Mouse (Mus musculus): ENCODE measurements around the gene C8a.

The C8a gene

DNA sequence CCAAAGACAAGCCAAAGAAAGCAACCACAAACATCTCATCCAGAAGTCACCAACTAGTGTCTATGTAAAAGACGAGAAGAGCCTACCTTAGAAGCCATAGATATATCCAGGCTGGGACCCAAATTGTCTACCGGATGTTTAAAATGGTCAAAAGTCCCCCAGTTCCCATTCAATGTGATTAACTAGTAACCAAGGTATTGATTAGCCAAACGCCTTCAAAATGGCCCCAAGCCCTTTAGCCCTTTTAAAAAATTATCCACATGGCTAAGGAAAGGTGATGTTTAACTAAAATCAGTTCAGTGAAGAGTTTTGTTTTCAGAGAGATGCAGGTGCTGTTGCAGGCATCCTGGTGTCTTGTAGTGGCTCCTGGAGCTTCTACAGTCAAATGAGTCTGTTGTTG lies at the start of gene C8a:
C8a (minus strand) TSS at position 76 of the 400 bp plus-strand sequence.
- DNase-seq: no peak

DNA sequence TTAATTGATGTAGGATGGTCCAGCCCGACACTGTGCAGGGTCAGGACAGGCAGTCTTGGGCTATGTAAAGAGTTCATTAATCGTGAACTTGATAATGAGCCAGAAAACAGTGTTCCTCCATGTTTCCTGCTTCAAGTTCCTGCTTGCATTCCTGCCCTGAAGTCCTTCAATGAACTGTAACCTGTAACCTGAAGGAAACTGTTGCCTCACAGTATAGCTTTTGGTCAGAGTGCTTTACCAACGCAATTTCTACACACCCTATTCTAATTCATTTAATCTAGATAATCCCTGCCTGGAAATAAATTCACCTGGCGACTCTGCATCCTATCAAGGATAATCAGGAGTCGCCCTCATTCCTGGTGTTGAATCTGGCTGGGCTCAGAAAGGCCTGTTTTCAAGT lies 49.2 kb upstream of the C8a start:
- DNase-seq: no peak

DNA sequence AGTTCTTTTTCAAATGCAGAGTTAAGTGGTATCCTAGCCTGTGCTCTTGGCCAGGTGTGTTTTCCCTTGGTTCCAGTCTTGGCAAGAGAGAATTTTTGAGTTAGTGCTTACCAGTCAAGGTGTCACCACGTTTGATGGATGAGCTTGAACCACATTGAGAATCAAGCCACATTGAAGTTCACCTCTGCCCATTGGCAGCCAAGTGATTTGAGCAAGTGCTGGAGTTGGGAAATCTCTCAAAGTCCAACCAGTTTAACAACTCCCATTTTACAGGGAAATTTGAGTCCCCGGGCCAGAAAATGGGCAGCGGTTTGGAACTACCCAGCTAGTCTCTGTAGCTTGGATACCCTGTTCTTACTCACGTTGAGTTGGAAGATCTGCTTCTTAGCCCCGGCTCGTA lies 41.8 kb upstream of the C8a start:
- DNase-seq: no peak

DNA sequence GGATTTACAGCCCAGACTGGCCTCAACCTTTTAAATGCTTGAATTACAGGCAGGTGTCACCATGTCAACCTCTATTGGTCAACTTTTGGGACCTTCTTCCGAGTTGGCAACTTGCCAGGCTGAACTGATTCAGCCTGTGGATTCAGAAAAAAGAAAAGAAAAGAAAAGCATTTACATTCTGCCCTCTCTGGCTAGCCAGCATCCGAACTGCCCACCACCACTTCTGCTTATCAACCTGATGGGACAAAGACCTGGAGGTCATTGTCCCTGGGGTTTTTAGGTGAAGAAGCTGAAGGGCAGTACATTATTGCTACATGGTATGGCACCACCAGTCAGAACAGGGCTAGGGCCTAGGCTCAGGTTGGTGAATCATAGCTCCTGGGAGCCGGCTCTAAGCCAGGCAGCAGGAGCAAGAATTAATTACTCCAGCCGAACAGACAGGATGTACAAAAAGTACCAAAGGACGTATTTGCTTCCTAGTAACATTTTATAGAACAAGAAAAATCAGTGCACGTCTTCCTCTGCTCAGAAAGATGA lies 38.6 kb upstream of the C8a start:
- peak; percentile 14 for DNase-seq

DNA sequence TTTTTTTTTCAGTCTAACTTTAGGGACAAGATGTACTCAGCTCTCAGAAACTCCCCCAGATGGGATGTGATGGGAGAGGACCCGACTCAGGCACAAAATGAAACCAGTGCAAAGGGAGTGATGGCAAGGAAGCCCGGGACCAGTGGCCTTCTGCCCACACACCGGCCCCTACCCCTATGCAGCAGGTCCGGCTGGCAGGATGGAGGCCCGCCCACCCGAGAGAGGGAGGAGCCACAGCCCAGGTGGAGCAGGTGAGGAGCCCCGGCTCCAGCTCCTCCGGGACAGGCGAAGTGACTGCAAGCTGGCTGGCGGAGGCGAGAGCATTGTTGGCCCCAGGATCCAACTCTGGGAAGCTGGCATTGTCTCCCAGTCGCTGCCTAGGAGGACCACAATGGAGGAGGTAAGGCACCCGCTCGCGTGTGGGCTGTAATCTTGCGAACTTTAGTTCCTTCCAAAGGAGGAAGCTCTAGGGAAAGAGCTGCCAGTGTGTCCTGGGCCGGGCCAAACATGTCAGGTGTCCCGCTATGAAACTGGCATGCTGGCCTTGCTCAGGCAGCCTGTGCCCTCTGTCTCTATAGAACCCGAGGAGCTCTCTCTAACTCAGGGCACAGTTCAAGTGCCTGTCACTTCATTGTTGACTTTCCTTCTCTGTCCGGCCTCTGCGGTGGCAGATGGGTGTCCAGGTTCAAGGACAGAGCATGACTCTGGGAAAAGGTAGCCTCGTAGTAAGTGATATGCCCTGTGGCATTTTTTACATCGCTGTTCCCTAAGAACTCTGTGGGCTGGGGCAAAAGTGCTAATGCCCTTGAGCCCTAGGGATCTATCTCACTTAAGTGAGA lies 37.3 kb upstream of the C8a start, which contains the start of gene Fyb2:
Fyb2 (plus strand) TSS at position 166 of the 839 bp plus-strand sequence.
- DNase-seq: peak; percentile 39

DNA sequence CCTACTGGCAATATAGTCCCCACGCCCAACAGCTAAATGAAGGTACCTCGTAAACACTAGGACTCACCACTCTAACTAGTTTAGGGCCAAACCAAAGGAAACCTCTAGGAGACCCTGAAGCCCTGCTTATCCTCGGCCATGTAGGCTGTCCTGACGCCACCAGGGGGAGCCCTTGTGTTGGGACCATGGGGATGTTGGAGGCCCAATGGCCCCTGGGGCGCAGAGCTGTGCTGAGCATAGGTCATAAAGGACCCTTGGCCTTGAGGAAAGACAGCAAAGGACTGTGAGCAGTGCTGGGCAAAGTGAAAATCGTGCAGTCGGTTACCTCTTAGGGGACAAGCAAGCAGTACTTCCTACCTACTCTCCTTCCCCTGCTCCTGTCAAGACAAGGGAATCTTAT lies 35.5 kb upstream of the C8a start:
- peak; percentile 92 for DNase-seq

DNA sequence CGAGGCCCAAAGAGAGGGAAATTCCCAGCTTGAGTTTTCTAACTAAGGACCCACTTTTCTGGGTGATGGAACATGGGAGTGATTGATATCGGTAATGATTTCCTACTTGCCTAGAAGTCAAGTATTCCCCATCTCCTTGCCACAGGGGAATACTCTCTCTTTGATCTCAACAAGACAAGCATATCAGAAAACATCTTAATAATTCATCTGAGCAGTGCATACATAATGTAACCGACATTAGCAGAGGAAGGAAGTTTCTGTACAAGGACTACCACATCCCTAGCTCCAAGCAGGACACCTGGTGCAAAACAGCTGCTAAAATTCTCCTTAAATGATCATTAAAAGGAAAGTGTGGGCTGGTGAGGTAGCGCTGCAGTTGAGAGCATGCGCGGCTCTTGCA lies 28.9 kb upstream of the C8a start:
- no peak for DNase-seq

DNA sequence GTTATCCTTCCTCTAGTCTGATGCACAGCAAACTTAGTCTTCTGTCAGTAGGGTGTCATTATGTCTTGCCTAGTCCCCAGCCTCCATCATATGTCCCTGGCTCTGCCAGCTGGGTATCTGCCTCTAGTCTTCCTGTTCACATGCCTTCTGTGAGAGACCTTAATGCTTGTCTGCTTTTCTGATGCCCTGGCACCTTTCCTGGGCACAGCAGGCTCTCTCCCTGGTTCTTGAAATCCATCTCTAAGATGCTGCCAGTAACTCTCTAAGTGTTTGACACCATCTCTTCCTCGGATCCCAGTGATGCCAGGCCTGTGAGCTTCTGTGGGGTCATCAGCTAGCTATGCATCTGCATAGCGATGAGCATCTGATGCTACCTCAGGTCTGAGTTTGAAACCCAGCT lies 26.6 kb upstream of the C8a start:
- no peak for DNase-seq

DNA sequence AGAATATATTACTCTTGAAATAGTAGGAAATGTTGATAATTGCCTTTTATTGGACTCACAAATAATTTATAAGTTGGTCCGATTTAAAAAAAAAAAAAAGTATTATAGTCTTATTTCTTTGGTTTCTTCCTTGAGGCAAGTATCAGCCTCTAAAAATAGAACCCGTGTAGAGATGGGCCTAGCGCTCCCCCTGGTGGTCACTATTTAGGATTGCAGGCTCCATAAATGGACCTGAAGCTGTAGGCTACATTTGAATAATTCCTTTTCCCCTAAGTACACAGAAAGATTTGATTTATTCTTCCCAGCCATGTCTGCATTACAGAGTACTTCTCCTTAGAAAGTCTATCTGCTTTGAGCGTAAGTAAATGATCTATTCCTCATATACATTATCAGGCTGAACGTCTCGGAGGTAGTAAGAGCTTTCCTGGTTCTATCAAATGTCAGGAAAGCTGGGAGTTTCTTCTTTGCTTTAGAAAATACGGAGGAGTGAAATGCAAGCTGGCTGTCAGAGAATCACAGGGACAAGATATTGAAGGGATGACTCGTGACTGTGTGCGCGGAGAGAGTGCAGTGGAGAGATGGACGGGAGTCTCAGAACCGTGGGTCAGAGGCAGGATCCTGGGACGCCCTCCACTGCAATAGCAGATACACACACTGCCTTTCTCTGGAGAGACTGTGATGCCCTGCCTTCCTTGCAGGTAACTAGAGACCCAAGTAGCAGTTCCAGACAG lies 18.0 kb upstream of the C8a start:
- peak; percentile 72 for DNase-seq

DNA sequence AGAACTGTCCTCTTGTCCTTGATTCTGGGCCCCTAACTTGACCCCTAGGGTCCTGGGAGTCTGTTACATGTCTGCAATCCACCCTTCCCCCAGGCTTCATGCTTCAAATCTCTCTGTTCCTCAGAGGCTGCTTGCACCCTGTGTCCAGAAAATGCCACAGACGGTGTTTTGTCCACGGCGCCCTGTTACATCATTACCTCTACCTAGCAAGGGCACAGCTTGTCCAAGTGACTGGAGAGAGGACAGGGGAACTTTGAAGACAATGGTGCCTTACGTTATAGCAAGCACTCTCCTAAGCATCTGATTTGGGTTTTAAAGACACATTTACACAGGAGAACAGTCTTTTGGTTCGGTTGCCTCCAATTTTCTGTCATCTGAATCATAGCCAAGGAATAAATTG lies 17.4 kb upstream of the C8a start:
- no peak for DNase-seq

DNA sequence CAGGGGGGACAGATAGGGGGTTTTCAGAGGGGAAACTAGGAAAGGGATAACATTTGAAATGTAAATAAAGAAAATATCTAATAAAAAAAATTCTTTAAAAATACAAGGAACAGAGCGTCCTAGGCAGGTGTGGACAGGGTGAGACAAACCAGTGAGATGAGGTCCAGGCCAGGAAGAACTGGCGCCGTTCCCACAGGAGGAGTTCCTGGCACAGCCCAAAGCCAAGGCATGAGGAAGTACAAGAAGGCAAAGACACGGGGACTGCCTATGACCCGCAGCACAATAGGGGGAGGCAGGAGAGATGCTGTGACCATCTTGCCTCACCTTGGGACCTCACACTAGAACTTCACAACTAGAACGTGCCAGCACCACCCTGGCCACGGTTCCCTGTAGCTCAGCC lies 15.5 kb upstream of the C8a start:
- DNase-seq: peak; percentile 41

DNA sequence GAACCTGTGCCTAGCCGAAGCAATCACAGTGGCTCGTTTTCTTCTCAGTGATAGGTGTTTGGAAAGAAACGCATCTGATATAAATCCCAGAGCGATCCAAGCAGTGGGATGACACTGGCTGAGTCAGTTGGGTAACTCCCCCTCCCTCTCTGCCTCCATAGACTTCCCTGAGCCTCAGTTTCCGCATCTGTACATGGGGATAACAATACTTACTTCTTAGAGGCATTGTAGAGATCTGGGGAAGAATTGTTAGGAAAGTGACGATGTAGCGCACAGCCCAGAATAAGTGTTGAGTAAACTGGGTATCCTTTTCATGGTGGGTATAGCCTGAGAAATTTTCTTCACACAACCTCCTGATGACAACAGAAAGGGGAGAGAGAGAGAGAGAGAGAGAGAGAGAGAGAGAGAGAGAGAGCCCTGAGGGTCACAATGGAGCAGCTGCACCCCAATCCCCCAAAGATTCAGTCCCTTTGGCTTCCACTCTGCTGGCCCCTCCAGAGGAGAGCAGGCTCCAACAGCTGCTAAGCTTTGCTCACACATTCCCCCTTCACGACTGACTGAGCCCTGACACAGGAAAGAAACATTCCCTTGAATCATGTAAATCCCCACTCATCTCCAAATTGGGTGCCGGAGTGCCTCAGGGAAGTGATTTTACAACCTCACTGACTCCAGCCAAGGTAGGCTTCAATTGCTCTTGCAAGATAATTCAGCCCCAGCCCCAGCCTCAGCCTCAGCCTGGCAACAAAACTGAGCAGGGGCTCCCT lies 12.5 kb upstream of the C8a start:
- no peak for DNase-seq

DNA sequence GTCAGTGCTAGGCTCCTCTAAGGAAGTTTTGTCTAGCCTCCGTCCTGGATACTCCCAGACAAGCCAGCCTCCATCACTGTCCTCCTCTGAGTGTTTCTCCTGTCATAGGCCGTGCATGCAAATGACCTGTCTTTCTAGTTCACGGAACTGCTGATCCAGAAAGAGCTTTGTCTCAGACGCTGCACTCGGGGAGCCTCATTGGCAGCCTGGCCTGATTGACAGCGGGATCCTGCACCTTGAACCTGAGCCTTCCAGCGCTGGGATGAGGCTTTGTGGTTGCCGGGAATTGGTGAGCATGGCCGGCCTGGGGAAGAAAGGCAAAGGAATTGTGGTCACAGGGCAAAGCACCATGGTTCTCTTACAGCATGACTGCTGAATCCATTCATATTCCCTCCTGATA lies 11.3 kb upstream of the C8a start:
- DNase-seq: peak; percentile 13

DNA sequence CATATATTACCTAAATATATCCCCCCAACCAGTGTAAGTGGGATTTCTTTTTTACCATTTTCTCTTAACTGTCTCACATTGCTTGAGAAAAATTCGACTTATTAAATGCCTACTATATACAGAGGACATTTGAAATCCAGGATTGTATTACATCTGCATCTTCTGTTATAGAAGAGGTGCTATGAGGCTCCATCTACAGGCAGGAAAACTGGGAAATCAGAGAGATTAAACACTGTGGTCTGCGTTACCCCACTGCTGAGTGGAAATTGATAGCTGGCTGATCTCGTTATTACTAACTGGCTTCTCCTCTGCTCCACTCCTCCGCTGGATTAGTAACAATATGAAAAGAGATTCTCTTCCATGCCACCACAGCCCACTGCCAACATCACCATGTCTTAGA lies 366 bp downstream of the C8a start:
- DNase-seq: no peak

DNA sequence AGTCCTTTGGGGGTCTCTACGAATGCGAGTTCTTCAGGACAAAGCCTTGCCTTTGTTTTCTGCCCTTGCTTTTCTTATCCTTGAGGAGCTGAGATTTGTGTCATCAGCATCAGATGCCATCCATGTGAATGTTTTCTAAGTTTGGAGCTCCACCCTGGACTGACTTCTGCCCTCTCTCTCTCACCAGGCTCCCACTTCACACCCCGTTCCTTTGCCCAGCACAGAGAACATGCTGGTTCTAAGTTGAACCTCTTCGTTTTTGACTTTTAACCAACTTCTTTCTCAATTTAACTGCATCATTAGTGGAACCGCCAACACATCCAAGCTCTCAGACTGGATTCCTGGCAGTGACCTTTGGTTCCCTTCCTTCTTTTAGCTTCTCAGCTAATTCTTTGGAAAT lies 6.0 kb downstream of the C8a start:
- DNase-seq: no peak

DNA sequence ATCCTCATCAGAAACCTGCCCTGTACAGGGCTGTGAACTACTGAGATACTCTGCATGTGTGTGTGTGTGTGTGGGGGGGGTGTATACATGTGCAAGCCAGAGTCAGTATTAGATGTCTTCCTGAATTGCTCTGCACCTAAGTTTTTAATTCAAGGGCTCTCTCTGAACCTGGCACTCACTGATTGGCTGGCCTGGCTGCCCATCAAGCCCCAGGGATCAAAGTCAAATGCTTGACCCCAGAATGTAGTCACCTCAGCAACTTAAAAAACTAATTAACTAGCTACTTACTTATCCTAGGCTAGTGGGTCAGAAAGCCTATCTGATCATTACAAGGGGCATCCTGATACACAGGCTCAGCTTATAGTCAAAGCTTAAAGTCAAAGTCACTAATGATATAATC lies 6.6 kb downstream of the C8a start:
- DNase-seq: peak; percentile 57

DNA sequence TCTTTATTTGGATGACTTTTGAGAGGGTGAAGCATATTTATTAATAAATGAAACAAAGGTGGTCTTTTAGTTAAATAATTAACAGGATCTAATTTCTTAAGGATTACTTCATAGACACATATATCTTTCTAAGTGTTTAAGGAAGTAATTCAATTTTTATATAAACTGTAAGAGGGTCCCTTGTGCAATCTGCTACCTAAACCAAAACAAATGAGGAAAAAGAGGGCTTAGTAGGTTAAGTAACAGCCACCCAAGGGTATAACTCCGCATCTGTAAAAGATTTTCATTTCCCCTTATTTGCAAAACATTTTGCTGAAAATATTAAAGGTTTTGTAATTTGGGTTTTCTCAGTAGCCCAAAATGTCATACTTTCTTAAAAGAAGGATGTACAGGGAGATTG lies 11.8 kb downstream of the C8a start:
- no peak for DNase-seq

DNA sequence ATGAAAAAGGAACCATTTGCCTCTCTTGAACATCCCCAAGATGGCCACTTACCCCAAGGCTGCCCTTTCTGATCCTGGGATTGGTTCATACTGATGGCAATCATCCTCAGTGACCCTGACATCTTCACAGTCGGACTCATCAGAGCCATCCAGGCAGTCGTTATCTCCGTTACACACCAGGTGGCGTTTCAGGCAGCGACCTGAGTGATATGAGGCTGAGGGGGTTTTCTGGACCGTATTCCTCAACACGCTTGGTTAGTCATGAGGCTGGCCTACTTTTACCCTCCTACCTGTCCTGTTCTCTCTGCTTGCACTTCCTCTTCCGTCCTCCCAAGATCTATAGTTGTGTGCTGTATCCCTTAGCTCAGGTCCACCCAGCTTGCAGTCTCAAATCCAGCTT lies 15.0 kb downstream of the C8a start:
- DNase-seq: no peak

DNA sequence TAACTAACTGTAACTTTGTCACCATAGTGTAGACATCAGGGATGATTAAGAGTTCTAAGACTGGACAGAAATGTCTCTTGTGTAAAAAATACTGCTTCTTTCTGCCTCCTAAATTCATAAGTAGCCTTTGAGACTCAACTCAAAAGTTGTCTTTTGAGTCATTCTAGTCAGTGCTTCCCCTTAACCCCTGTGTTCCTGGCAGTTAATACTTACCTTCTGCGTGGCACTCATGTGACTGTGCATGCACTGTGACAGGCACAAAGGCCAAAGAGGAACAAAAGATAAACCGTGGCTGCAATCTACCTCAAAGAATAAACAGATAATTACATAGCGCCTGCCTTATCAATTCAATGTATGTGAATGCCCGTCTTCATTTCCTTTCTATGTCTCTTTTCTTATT lies 18.4 kb downstream of the C8a start:
- DNase-seq: no peak

DNA sequence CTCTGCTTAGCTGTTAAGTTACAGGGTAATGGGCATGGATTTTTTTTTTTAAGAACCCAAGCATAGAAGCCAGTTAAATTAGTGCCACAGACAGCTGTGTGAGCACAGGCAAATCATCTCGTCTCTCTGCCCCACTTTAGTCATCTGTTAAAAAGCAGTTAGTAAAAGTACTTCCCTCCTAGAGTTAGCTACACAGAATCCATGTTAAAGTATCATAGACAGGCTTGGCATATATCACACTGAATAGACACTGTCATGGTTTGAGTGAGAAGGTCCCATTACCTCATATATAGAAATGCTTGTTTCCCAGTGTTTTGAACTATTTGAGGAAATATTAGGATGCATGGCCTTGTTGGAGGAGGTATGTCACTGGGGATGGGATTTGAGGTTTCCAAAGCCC lies 19.2 kb downstream of the C8a start, which contains the start of gene Gm17662:
Gm17662 (plus strand) TSS at position 301 of the 400 bp plus-strand sequence.
- DNase-seq: no peak

DNA sequence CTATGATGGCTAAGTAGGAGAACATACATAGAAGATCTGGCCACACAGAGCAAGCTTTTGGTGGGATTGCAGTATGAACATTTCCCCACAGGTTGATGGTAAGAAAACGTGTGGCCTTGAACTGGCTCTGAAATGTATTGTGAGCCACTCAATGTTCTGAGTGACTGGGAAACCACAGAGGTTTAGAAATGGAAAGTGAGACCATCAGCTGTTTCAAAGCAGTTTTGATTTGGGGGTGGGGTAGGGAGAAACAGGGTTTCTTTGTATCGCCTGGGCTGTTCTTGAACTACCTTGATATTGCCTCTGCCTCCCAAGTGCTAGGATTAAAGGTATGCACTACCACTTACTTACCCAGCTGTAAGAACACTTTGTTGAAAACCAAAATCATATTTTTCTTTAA lies 21.0 kb downstream of the C8a start:
- DNase-seq: no peak

DNA sequence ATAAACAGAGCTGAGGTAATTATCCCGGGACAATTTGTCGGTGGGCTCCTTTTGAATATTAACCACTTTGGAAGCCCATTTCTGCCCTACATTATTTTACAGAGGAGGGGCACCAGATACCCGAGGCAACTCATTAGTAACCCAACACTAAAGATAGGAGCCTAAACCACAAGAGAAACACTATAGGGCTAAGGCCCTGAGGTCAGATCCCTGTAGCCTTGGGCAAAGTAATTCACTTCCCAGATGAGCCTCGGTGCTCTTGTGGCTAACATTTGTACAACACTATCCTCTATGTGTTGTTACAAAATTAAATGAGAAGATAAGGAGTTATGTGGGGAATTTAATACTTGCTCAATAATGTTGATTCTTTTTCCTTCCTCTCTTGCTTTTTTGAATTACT lies 32.7 kb downstream of the C8a start:
- DNase-seq: no peak

DNA sequence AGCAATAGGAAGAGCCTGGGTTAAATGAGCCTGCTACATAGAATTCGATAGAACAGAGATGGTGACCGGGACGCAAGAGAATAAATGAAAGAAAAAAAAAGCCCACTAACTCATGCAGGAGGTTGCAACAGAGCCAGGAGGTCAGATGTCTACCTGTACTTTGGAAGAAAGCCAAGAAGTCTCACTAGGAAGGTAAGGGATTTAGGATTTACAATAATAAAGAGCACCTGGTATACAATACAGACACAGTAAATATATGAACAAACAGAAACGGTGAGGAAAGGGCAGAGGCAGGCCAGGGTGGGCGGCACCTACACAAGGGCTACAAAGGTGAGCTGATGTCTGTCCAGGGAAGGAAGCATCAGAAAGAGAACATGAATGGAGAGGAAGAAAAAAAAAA lies 34.0 kb downstream of the C8a start:
- no peak for DNase-seq
